Mouse (Mus musculus) ovary, postnatal 14 days (tissue): ENCODE data around the gene Hormad1.

ENCODE experiments used
- DNase-seq: peaks from one replicate; pipeline ENCODE4 v3.0.0; 2022; ENCODE audit warnings: low spot score

The Hormad1 gene

DNA sequence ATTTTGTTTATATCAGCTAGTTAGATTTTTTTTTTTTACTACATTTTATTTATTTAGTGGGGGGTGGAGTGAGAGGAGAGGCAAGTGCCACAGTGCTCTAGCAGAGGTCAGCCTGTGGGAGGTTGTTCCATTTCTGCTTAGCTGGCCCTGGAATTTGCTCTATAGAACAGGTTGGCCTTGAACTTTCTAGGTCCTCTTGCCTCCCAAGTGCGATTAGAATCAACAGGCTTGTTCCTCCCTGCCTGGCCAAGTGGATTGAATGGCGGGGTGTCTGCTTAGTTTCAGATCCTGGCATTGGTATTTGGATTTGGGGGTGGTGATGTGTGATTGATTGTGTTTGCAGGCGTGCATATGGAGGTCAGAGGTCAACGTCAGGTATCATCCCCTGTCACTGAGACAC lies 76.6 kb downstream of the Hormad1 start:
- DNase-seq, result no peak
